Mouse (Mus musculus): ENCODE measurements around the gene Zbtb9.

GRCm38 (mm10) chr17:27042840-27043239 is 69.9 kb downstream of the Zbtb9 start:
- TF ChIP-seq ELF1 (IDR thresholded peaks at IDR 0.05; ENCODE audit: low read depth, low read length), result no peak
- TF ChIP-seq USF1 (IDR thresholded peaks at IDR 0.05; ENCODE audit: low read depth, low read length), result no peak
- no peak for TF ChIP-seq GATA1 (IDR thresholded peaks at IDR 0.05; ENCODE audit: low read depth, low read length)
- TF ChIP-seq CTCF (IDR thresholded peaks at IDR 0.05 in 2 of 3, conservative IDR thresholded peaks at IDR 0.05 in 1 of 3; ENCODE audit: control insufficient read depth in 1 of 3, insufficient read depth in 1 of 3, low read depth in 2 of 3, low read length in 3 of 3, poor library complexity in 1 of 3, severe bottlenecking in 1 of 3), result no peak
- TF ChIP-seq MAFK (IDR thresholded peaks at IDR 0.05; ENCODE audit: borderline replicate concordance, low read depth, low read length), result no peak
- no peak for TF ChIP-seq EP300 (IDR thresholded peaks at IDR 0.05; ENCODE audit: low read depth in 1 of 2, low read length in 2 of 2)
- no peak for TF ChIP-seq NRF1 (IDR thresholded peaks at IDR 0.05; ENCODE audit: insufficient read depth, low read depth, low read length, poor library complexity, severe bottlenecking)
- TF ChIP-seq POLR2AphosphoS2 (IDR thresholded peaks at IDR 0.05; ENCODE audit: low read length), result no peak
- TF ChIP-seq ZNF384 (IDR thresholded peaks at IDR 0.05; ENCODE audit: low read depth, low read length), result no peak
- TF ChIP-seq CHD2 (IDR thresholded peaks at IDR 0.05; ENCODE audit: low read length), result no peak
- TF ChIP-seq ZC3H11A (IDR thresholded peaks at IDR 0.05; ENCODE audit: low read depth, low read length), result no peak
- TF ChIP-seq BHLHE40 (IDR thresholded peaks at IDR 0.05; ENCODE audit: borderline replicate concordance, low read depth, low read length), result no peak
- no peak for TF ChIP-seq NELFE (IDR thresholded peaks at IDR 0.05; ENCODE audit: low read depth, low read length)
- TF ChIP-seq KAT2A (conservative IDR thresholded peaks at IDR 0.05; ENCODE audit: low read depth, low read length), result no peak
